In the genomic region with DNA sequence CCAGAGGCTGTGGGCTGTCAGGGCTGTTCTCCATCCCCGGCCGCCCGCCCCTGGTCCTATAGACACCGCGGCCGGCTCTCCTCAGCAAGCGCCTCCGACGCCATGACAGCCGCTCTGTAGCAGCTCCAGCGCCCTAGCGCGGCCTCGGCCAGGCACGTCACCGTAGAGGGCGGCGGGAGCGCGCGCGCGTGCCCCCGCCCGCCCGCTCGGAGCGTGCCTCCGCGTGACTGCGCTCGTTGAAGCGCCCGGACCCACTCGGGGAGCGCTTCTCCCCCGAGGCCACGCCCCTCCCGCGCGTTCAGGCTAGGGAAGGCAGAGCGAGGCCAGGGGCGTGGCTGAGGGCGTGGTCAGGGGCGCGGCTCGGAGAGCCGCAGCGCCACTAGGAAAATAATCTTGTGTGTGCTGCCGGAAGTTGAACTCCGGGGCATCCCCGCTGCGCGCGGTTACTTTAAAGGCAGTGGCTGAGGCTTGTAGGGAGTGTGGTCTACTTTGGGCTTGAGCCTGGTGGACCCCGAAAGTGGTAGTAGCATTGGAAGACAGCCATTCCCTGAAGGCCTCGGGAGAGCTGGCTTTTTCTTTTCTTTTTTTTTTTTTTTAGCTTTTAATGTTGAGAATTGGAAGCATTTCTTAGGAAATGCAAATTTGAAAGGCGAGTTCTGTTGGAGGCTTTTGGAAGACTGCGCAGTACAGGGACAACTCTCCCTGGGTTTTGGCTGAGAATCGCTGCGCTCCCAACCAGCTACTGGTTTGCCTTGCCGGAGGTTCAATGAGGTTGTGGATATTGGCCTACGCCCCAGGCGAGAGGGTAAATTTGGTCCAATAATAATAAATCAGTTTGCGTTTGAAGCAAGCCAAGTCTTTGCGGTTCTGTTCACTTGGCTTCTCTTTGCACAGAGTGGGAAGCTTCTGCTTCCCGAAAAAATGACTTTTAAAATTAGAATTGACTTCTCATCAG, we compare ENCODE assay signal across 8 mouse cellular contexts. TPM values are rescaled to one million over a fixed set of nuclear protein-coding genes. Genes with fewer than 3 reads are reported as not detected.
DNase-seq lines count a peak whose midpoint lies in the region; ATAC-seq and TF ChIP-seq lines count a peak whose summit lies in the region.

TSS of gene Mindy2 (minus strand) at position 162 of the 955 bp plus-strand sequence.

- H3K27ac ChIP-seq in forebrain, postnatal 0 days (ENCODE audit: low read depth, low read length) = peak within 1 kb of the TSS; percentile 90
- peak within 1 kb of the TSS; percentile 94 for H3K27ac ChIP-seq in lung, embryonic 15.5 days

- peaks cover 18% of the 10 kb centered on the region for H3K36me3 ChIP-seq in G1E (replicated peaks)
- no peaks in the 10 kb centered on the region for H3K36me3 ChIP-seq in forebrain, postnatal 0 days (ENCODE audit: insufficient read depth)
- H3K36me3 ChIP-seq in lung, embryonic 15.5 days = no peaks in the 10 kb centered on the region

- H3K4me3 ChIP-seq in G1E (ENCODE audit: low read depth, low read length) = peak within 1 kb of the TSS; percentile 97
- peak within 1 kb of the TSS; percentile 75 for H3K4me3 ChIP-seq in forebrain, postnatal 0 days (ENCODE audit: low read depth, low read length)
- peak within 1 kb of the TSS; percentile 81 for H3K4me3 ChIP-seq in lung, embryonic 15.5 days

- DNase-seq in G1E (ENCODE audit: low spot score) = peak; percentile 85
- peak; percentile 100 for DNase-seq in cerebellum, adult 18-20 months
- DNase-seq in forebrain, postnatal 0 days = peak; percentile 99
- peak; percentile 99 for DNase-seq in heart, postnatal 4 days
- peak; percentile 93 to 94 for DNase-seq in layer of hippocampus, adult 8-10 months (ENCODE audit: low spot score in 2 of 2)
- DNase-seq in ovary, adult 18-20 months (ENCODE audit: low spot score) = peak; percentile 96
- DNase-seq in thymus, postnatal 0 days (ENCODE audit: low spot score) = peak; percentile 100

- peaks cover 43% of the 10 kb centered on the region for H3K4me1 ChIP-seq in G1E (ENCODE audit: insufficient read depth, low read depth, low read length)
- H3K4me1 ChIP-seq in forebrain, postnatal 0 days (ENCODE audit: insufficient read depth) = peaks cover 27% of the 10 kb centered on the region
- H3K4me1 ChIP-seq in lung, embryonic 15.5 days = 0 out of 2 replicates have a peak, but pooled peaks cover 3% of the 10 kb centered on the region

- ATAC-seq in G1E (ENCODE audit: extremely low read depth, insufficient number of reproducible peaks, low FRiP score, poor library complexity, severe bottlenecking) = peak; percentile 96
- ATAC-seq in forebrain, postnatal 0 days = peak; percentile 99
- ATAC-seq in lung, embryonic 15.5 days (ENCODE audit: borderline replicate concordance, extremely low read depth, low FRiP score, low TSS enrichment) = peak; percentile 97

- no peaks in the 10 kb centered on the region for H3K27me3 ChIP-seq in G1E (ENCODE audit: insufficient read depth, low read length)
- H3K27me3 ChIP-seq in forebrain, postnatal 0 days (ENCODE audit: insufficient read depth, low read length) = no peaks in the 10 kb centered on the region
- no peaks in the 10 kb centered on the region for H3K27me3 ChIP-seq in lung, embryonic 15.5 days

- 1% methylated on average over 65 of the region's 67 CpGs for WGBS in forebrain, postnatal 0 days
- 1% methylated on average over 65 of the region's 67 CpGs for WGBS in lung, embryonic 15.5 days

- no peaks in the 10 kb centered on the region for H3K9me3 ChIP-seq in G1E (replicated peaks)
- no peaks in the 10 kb centered on the region for H3K9me3 ChIP-seq in forebrain, postnatal 0 days (ENCODE audit: low read length)
- no peaks in the 10 kb centered on the region for H3K9me3 ChIP-seq in lung, embryonic 15.5 days

- H3K9ac ChIP-seq in forebrain, postnatal 0 days = peak within 1 kb of the TSS; percentile 93
- peak within 1 kb of the TSS; percentile 81 for H3K9ac ChIP-seq in lung, embryonic 15.5 days

- TF ChIP-seq CTCF in G1E (IDR thresholded peaks at IDR 0.05; ENCODE audit: low read depth, low read length) = no peak
- TF ChIP-seq CTCF in forebrain, postnatal 0 days (IDR thresholded peaks at IDR 0.05; ENCODE audit: low read depth) = no peak

- peak within 1 kb of the TSS; percentile 67 for H3K4me2 ChIP-seq in forebrain, postnatal 0 days (ENCODE audit: low read depth)
- H3K4me2 ChIP-seq in lung, embryonic 15.5 days = peak within 1 kb of the TSS; percentile 93

RNA-seq across cellular contexts. Expression of gene Mindy2, which starts in this region (rescaled TPM):
- total RNA-seq in G1E (2014; fragmentation: Nextera tagmentation) (32.2 and 38.4 TPM in 2 replicates), G1E (2017) (48.3 and 50.7 TPM in 2 replicates)
- 16.2 and 21.5 TPM in 2 replicates for polyA plus RNA-seq in G1E (2012)
- total RNA-seq in forebrain, postnatal 0 days (2014; rRNA removed) = 33.9 and 37.3 TPM in 2 replicates
- polyA plus RNA-seq in forebrain, postnatal 0 days (2015; fragmentation: Nextera tagmentation; extraction: Ambion mirVana) = 8.5 and 16.5 TPM in 2 replicates
- total RNA-seq in heart, postnatal 4 days (2021) = 10 to 100 TPM; 25.3 to 25.8 TPM
- 10 to 100 TPM; 35.4 to 38.5 (median 35.6) TPM for total RNA-seq in layer of hippocampus, adult 8-10 months (2022)
- 10.1 and 10.8 TPM in 2 replicates for polyA plus RNA-seq in lung, embryonic 15.5 days (2015; fragmentation: Nextera tagmentation; extraction: Ambion mirVana)
- polyA plus RNA-seq in thymus, postnatal 0 days (2015; fragmentation: Nextera tagmentation; extraction: Ambion mirVana) = 16.1 and 25.1 TPM in 2 replicates

Comparison
In these comparisons a context has a peak if more than half of its experiments do, and no peak if none do; other contexts are left out.
1. Peak in every context shown above with its lines: DNase-seq, ATAC-seq, H3K4me3 ChIP-seq and H3K27ac ChIP-seq.